Mouse (Mus musculus) telencephalon, adult 2 months (tissue): Measurements from ENCODE around the gene Dnah17.
A peak's percentile ranks its signal among the peaks of the same experiment; 100 is the strongest.

Experiments used
- DNase-seq: peaks from one replicate; pipeline ENCODE4 v3.0.0-alpha.2; 2011; ENCODE audit warnings: low read depth, low spot score

Dnah17 gene

DNA sequence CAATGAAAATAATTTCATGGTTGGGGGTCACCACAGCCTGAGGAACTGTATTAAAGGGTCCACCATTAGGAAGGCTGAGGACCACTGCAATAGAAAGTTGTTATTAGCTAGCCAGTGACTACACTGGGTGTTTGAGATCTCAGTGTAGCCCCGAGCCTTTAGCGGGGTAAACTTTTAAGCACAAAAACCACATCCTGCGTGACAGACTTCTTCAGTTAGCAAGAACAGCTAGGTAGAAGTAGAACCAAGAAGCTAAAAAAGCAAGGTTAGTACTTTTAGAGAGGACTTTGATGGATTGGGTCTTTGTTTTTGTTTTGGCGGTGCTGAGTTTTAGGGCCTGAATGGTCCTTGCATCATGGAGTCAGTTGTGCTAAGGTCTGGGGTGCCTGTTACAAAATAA is 13.3 kb upstream of the Dnah17 start:
- DNase-seq: no peak

DNA sequence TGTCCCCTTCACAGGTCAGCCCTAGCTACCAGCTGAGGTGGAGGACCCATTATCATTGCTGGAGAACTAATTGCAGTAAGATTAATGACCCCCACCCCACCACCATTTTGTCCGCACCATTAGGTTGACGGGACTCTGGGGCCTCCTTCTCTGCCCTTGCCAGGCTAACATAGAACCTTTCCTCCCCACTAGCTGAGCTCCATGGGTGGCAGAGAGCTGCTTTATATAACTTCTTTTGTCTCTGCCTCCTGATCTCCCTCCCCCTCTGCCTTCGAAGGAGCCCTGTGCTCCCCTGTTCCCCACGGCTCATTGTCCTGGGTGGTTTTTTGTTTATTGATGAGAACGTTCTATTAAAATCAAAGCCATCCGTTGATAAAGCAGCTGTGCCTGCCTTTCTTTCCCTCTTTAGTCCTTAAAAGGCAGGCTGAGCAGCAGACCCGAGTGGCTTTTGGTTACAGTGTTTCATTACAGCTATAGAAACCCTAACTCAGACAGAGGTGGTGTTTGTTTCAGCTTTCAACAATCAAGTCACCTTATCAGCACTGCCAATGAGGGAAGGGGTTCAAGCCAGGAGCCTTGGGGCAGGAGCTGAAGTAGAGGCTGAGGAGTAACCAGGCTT is 12.2 kb upstream of the Dnah17 start:
- DNase-seq: no peak

DNA sequence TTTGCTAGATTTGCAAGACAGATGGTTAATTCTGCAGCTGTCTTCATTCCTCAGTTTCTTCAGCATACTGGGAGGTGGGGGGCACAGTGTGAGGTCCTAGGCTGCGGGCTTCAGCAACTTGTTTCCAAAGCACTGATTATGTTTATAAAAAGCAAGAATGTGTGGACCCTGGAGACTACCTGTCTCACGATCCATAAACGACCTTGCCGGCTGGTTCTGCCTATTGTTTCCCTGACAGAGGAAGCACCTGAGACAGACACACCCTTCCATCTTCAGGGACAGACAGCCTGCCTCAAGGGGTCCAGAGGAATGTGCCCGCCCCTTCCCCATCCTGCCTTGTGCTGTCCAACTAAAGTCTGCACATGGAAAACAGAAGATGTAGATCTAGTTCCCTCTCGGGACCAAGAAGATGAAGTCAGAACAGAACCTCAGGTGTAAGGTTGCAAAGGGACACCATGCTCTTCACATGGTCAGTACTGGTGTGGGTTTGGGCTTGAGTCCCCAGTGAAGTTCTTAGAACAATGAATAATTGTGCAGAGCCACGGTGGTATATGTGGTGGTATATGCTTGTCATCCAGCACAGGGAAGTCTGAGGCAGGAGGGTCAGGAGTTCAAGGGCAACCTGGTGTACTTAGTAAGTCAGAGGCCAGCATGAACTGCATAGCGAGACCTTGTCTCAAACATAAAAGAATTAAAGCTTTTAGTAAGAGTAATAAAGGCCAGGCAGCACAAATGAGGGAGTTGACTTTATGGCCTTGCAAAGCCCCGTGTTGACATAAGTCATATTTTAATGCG is 10.5 kb upstream of the Dnah17 start:
- no peak for DNase-seq

DNA sequence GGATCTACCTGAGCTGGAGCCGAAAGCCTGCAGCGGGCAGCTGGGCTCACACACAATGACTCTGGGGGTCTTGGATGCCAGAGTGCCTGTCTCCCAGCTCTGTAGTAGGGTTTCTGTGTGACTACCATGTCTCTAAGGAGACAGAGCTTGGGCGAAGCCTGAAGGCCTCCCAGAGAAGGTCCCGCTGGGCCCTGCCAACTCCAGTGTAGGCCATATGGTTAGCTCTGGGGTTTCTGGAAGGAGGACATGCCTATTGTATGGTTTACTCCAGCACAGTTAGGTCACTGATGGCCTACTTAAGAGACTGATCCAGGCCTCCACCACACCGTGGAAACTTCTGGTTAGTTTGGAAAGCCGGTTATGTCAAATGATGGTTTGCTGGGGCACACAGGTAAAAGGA is 7.9 kb upstream of the Dnah17 start:
- no peak for DNase-seq

DNA sequence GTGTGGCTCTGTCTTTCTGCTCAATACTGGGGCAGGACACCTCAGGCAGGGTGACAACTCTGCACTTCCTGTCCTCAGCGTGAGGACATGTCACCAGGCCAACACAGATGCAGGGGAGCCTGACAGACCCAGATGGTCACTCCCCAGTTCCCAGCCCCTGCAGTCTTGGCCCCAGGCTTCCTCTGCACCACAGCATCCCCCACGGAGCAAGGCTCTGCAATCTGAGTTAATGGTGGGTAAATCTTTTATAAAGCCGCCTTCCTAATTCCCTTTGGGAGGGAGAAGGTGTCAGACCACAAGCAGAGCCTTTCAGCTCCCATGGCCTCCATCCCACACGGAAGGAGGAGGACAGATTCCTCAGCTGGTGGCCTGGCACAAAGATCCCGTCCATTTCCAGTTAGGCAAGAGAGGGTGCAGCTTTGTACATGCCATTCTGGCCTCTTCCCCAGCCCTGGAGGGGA is 5.8 kb upstream of the Dnah17 start:
- no peak for DNase-seq

DNA sequence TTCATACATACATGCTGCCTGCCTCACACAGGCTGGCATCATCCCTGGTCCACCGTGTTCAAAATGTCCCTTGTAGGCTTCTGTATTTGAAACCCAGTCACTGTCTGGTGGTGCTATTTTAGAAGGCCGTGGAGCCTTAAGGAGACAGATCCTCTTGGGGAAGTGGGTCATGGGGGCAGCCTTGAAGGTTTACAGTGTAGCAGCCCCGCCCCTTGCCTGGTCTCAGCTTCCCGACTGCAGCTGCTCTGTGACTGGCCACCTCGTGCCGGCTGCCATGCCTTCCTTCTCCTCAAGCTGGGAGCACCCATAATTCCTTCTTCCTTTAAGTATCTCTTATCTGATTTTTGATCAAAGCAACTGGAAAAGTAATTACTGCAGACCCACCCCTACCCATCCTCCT is 4.8 kb upstream of the Dnah17 start:
- no peak for DNase-seq

DNA sequence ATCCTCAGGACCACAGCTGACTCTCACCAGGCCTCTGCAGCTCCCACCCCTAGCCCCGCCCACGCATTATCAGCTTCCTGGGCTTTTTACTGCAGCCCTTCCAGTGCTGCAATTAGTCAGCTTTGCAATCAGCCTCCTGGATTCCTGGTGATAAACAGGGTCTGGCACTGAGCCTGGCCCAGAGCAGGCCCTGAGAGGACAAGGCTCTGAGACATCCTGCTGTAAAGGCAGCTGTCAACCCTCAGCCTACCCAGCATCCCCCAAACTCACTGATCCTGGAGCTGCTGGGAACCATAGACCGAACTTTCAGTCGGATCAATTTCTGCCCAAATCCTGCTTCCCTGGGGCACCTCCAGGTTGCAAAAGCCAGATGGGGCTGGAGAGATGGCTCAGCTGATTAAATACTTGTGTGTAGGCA is 3.3 kb upstream of the Dnah17 start:
- no peak for DNase-seq

DNA sequence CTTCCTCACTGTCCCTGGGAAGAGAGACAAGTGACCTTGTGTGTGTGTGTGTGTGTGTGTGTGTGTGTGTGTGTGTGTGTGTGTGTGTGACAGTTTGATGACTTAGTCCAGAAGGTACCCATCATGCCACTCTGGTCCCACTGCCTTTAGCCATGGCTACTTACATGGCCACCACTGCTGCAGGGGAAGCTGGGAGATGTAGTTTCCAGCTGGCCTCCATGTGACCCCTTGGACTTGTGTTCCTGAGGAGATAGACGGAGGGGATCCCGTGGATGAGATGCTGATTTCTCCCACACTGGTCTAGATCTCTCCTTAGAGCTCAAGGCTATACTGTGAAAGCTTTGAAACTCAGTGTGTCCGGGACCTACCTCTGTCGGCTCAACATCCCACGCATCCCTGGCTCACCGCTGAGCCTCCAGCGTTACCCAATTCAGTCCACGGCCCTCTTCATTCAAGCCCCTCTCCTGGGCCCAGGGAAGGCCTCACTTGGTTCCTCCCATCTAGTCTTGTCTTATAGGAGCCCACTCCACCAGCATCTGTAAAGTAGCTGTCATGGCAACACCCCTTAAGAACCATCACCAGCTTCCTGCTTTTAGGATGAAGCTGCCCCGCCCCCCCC is 2.8 kb upstream of the Dnah17 start:
- DNase-seq: no peak

DNA sequence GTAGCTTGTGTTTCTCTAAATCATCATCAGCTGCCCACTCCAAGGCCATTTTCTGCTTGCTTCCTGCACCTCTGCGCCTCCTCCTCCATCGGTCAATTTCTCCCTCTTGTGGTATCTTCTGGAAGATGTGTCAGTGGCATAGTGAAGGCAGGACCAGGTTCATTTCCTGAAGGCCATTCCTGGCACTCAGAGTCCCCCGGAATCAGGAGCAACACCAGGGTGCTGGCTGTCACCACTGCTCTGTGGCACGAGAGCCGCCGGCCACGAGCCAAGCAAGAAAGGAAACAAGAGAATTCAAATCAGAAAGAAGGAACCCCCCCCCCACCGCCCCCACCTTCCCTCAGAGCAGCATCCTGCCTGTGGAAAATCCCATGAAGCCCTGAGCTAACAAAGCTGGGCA is 1.7 kb upstream of the Dnah17 start:
- no peak for DNase-seq

DNA sequence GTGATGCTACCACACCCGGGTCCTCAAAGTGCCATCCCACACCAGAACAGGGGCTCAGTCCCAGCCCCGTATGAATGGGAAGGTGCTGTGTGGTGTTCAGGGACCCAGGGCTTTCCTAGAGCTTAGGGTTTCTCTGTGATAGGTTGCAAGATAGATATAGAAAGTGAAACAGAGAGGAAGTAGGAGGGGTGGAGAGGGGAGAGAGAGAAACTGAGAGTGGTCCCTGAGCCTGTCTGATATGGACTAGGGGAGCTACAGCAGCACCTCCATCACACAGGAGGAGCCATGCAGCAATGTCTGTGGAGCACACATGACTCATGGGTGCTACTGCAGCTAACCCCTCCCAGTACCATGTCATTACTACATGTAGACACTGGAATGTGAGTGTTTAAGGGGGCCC is 622 bp downstream of the Dnah17 start:
- no peak for DNase-seq

DNA sequence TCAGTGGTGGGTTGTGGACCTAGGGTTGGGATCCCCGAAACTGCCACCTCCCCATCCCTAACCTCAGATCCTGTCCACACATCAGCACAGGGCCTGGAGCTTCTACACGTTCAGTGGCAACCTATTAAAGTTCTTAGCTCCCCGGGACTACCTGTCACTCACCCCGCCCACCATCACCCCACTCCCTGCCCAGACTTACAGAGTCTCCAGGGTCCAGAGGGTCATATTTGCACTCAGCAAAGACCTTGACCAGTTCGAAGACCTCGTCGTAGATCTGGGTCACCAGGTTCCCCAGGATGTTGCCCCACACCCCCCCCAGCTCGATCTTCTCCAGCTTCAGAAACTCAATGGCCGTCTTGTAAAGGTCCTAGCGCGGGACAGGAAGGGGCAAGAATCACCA is 8.8 kb downstream of the Dnah17 start:
- no peak for DNase-seq

DNA sequence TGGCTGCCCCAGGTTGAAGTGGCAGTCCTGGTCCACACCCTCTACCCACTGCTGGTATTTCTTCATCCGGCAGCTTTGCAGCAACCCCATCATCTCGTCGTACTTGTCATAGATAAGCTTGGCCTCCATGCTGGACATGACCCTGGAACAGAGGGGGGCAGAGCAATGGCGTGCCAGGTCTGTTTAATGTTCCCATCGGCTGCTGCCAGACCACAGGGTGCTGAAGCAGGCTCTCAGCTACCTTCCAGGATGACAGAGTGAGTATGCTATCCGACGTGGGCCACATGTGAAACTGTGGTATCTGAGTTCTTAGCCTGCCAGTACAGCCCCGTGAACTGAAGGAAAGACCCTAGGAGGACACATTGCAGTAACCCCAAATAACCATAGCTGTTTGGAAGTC is 11.7 kb downstream of the Dnah17 start:
- no peak for DNase-seq

DNA sequence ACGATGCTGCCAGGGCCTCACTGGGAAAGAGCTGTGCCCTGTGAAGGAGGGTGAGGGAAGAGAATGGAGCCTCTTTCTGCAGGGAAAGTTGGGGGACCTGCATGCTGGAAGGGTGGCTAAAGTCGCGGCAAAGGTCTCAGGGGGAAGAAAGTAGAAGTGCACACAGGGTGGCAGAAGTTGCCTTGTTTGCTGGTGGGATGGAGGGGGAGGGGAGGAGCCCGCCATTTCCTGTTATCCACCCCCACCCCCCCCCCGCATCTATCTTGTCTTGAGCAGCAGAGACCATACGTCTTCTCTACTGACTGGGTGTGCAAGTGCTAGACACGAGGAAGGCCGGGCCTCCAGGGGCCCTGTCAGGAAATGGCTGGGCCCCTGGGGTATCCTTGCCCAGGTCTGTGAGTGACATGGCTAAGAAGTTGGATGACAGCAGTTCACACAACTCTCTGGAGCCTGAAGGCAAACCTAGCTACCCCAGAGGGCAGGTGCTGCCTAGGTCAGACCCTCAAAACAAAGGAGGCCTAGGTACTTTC is 15.8 kb downstream of the Dnah17 start:
- DNase-seq: no peak

DNA sequence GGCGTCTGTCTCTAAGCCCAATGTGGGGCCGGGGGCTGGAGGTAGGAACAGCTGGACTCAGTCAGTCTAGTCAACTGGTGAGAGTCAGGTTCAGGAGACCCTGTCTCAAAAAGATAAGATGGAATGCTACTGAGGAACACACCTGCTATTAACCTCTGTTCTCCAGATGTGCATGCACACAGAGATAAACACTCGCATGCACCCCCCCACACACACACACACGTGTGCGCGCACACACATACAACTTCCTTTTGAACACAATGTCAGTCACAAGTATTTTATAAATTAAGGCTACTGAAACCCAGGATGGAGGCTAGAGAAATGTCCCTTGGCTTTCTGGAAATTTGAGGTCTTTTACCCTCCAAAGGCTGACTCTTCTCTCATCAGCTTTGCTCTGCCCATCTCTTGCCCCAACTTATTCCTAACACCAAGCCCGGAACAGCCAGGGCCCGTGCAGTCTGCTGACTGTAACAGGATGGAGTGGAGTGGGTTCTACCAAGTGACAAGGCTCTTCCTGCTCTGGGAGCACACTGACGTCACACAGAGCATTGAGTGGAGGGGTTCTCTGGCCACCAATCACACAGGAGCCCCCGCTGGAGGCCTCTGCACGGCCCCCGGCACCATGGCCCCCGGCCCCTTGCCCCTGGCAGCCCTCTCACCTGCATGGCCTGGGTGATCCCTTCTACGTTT is 16.8 kb downstream of the Dnah17 start:
- DNase-seq: no peak

DNA sequence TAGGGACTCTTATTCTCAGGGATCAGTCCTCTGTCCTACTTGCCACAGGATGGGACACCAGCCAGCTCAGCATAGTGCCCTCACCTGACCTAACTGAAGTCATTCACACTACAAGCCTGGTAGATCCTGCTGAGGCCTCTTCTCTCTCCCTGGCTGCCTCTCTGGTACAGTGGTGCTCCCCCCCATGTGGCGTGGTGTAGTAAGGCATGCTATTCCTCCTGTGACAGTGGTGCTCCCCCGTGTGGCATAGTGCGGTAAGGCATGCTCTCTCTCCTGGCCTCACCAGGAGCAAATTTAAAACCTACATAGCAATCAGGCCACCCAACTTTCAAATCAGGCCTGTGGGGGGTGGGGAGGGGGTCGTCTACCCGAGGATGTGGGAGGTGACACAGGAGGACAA is 26.4 kb downstream of the Dnah17 start:
- DNase-seq: peak; percentile 53

DNA sequence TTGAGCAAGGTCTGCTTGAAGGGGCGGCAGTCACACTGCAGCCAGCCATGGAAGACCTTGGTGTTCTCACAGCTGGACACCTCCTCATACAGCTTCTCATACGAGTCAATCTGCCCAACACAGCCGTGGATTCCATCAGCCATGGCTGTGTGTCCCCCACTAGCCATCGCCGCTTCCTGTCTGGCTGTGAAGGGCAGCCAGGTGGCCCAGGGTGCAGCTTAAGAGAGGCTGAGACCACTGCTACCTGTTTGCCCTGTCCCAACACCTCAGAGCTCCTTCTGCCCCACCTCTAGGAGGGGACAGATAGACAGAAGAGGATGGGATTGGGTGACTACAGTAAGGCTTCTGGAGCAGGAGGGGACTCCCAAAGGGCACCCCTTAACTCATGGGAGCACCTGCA is 27.1 kb downstream of the Dnah17 start:
- DNase-seq: no peak

DNA sequence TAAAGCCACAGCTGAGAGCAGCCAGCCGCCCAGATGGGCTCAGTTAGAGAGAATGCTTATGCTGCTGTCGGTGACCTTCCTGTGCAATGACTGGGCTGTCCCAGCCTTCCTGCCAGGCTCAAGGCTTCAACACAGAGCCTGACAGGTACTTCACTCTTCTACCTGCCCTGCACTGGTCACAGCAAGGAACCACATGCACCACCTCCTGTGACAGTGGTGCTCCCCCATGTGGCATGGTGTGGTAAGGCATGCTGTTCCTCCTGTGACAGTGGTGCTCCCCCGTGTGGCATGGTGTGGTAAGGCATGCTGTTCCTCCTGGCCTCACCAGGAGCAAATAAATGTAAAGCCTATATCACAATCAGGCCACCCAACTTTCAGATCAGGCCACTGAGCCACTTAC is 27.6 kb downstream of the Dnah17 start:
- DNase-seq: peak; percentile 52

DNA sequence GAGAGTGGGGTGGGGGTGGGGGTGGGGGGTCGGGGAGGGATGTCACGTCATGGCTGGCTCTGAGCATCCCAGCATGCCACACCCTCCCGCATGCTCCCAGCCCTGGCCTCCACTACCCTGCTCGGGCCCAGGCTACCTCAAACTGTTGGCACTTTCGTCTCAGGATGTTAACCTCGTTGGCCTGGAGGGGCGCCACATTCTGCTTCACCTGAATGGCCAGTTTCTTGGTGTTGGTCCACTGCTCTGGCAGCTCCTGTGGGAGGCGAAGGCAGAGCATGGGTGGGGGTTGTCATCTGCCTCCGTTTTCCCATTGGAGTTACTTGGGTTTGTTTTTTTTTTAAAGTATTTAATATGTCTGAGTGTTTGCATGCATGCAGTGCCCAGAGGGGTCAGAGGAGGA is 29.3 kb downstream of the Dnah17 start:
- DNase-seq: no peak

DNA sequence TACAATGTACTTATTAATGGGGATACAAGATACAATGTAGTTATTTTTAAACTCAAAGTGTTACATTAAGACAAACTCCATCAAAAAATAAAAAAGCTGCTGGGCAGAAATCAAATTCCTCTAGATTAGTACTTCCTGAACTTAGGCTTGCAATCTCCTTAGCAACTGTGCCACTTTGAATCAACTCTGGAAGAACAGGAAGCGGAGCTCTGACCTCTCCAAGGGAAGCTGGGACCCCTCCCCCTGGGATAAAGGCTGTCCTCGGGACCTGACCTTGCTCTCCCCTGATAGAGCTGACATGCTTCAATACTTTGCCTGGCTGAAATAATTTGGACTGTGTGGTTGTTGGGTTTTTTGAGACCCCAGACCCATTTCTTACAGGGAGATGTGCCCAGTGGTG is 33.7 kb downstream of the Dnah17 start:
- no peak for DNase-seq

DNA sequence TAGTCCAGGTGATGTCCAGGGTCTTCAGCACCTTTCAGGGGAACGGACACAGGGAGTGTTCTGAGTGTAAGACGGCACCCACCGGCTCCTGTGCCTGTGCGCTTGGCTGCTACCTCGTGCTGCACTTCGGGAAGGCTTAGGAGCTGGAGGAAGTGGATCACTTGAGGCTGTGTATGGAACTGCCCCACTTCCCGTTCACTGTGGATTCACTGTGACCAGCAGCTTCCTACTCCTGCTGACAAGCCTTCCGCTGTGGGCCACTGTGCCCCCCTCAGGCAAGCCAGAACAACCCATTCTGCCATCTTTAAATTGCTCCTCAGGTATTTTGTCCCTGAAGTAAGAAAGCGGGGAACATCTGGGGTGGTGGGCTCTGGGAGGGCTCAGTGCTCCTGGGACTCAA is 35.4 kb downstream of the Dnah17 start:
- DNase-seq: no peak

DNA sequence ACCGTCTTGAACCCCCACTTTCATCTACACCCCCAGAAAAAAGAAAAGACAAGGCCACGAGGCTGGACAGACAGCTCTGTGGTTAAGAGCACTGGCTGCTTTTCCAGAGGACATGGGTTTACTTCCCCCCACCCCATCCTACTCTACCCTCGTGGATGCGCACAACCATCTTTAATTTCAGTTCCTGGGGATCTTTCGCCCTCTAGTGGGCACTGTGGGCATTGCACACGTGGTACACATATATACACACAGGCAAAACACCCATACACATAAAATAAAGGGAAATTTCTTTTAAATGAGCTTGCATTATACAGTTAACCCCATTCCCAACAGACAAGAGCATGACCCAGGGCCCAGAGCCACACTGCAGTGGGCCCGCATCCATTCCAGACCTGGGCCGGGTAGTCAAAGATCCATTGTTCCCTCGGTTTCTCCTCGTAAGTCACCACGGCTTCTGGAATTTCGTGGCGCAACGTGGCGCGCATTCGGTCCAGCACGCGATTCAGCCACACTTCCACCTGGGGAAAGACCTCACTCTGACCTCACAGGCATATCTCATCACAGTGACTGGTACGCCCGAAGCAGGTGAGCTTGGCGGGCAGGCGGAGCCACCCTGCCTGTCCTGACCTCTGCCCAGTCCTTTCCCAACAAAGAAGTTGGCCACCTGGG is 39.3 kb downstream of the Dnah17 start:
- DNase-seq: no peak

DNA sequence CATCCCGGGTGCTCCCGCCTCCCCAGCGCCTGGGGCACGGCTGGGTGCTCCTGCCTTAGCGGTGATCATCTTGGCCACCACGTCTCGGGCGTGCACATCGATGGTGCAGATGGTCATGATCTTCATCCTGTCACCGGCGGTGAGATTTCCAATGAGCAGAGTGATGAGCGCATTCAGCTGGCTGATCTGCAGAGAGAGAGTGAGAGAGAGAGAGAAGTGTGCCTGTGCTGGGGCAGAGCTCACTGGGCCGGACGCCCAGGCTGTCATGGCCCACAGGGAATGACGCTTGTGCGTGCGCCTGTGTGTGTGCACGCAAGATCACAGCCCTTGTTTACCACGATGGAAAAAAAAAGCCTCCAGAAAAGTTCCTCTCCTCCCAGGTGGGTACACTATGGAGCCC is 41.5 kb downstream of the Dnah17 start:
- DNase-seq: no peak
